Mouse (Mus musculus) gastrocnemius, postnatal 25 days (tissue): ENCODE measurements around the gene Swap70. TPM values are rescaled to one million over a fixed set of nuclear protein-coding genes. Genes with fewer than 3 reads are reported as not detected.
"Not testable (repeated sequence)": the region's sequence is repeated elsewhere in the genome, so short reads cannot be mapped to it uniquely, and the experiment has no call there.

Experiments used
- DNase-seq: peaks from one replicate; pipeline ENCODE4 v3.0.0; 2022
- long read RNA-seq, 2 experiments: library from polyadenylated mRNA; stranded (forward); transcript quantifications; one replicate each; pipeline ENCODE4 v2.0.0; 2021
- total RNA-seq, 2 experiments: library from RNA; stranded (reverse); gene quantifications; 1 replicate in 1 of 2; 2 replicates in 1 of 2; pipeline ENCODE4 v1.2.3; 2021

Gene Swap70
- 1 to 10 TPM; 5.7 to 6.2 TPM for total RNA-seq
- long read RNA-seq, experiment 1, full-length matches to known transcripts: 2 of 3 reads
- long read RNA-seq, experiment 1, partial matches to known transcripts: 0 of 3 reads
- long read RNA-seq, experiment 1, other reads (novel, unspliced or antisense): 1 of 3 reads
- long read RNA-seq, experiment 2, full-length matches to known transcripts: 4 of 7 reads
- long read RNA-seq, experiment 2, partial matches to known transcripts: 1 of 7 reads
- long read RNA-seq, experiment 2, other reads (novel, unspliced or antisense): 2 of 7 reads

- peak; percentile 86 for DNase-seq
These were observed at the start of gene Swap70 for GRCm38 (mm10) chr7:110221586-110222481. Swap70 (plus strand) TSS chr7:110221711.

DNA sequence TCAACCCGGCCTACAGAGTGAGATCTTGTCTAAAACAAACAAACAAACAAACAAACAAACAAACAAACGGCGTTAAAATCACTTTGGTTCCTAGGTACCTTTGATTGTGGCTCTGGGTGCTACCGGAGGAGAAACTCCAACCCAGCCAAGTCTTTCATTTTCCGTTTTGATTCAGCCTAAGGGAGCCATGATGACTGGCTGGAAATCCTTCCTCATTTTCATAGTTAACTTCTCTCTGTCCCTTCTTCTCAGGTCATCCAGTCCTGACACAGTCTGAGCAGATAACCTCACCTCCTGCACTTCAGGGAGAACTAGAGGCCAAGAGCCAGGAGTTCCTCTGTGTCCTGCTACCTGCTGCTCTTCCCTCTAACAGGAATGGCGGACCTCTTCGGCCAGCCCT, 42.3 kb upstream of the Swap70 start:
- no peak for DNase-seq

DNA sequence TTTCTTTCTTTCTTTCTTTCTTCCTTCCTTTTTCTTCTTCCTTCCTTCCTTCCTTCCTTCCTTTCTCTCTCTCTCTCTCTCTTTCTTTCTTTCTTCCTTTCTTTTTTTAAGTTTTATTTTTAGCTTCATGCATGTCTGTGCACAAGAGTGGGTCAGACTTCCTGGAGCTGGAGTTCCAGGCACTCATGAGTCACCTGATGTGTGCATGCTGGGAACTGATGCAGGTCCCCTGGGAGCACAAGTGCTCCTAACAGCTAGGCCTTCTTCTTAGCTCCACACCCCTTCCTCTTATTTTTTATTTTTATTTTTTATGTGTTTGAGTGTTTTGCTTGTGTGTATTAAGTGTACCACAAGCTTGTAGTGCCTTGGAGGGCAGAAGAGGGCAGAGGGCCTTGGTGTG, 40.9 kb upstream of the Swap70 start:
- DNase-seq: no peak

GRCm38 (mm10) chr7:110181446-110181845, 40.1 kb upstream of the Swap70 start:
- no peak for DNase-seq

- DNase-seq: no peak
These were observed 36.9 kb upstream of the Swap70 start for GRCm38 (mm10) chr7:110184608-110185007.

- no peak for DNase-seq
These were observed 31.6 kb upstream of the Swap70 start for GRCm38 (mm10) chr7:110189951-110190350.

GRCm38 (mm10) chr7:110193186-110193585, 28.3 kb upstream of the Swap70 start:
- no peak for DNase-seq

DNA sequence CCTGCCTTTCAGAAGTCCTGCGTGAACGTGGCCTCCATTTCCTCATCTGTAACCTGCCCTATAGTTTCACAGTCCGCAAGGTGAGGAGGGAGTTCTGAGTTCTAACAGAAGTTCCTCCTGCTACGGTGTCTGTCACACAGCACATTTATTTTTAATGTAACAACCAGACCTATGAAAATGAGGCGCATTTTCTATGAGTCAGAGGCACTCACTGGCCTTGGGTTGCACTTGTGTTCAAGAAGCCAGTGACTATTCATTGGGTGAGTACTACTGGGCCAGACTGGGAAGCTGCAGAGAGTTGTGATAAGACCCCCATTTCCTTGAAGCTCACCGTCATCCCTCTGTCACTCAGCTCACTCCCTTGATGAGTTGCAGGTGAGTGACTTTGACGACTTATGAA, 24.3 kb upstream of the Swap70 start:
- no peak for DNase-seq

DNA sequence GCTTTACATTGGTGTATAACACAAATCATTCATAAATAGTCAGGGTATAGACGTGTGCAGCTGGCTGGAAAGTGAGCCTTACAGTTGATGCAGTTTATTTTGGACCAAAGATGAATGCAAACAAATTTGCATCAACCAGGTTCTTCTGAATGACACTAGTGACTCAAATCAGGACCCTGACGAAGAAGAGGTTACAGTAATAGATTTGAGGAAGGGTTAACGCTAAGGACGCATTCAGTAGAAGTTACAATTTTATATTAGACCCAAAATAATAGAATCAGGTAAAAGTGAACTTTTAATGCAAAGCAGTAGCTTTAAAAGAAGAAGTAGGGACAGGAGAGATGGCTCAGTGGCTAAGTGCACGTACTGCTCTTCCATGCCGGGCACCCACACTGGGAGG, 19.6 kb upstream of the Swap70 start:
- DNase-seq: no peak

GRCm38 (mm10) chr7:110204208-110204607, 17.3 kb upstream of the Swap70 start:
- DNase-seq: no peak

DNA sequence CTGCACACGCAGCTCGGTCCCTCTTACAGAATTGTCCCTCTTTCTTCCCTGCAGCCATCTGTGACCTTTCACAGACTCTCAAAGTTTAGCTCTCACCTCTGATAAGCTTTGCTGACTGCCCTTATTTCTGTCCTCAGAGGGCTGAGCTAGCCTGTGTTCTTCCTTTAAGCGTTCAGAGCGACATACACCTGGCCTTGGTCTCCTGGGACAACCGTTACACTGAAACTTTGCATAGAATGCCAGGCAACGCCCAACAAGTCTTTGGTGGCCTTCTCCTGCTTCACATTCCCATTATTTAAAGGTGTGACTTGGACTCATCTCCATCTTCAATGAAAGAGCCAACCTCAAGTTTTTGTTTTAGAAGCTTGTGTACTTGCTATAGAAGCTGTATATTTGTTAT, 13.2 kb upstream of the Swap70 start:
- no peak for DNase-seq

DNA sequence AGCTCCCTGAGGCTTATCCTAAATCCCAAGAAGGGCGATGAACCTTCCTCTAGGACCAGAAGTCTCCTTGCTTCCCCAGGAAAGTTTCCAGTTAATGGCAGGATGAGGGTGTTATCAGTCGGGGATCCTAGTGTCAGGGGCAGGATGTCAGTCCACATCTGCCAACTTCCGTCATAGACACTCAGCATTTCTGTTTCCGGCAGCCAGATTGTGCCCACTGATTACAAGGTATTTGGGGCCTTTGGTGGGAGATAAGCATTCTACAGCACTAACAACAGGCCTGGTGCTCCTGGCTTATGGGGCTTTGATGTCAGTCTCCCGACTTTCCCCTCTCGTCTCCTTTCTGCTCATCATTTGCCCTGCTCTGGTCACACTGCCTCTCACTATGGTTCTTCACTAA, 12.1 kb upstream of the Swap70 start:
- no peak for DNase-seq

GRCm38 (mm10) chr7:110211025-110211424, 10.5 kb upstream of the Swap70 start:
- DNase-seq: no peak

DNA sequence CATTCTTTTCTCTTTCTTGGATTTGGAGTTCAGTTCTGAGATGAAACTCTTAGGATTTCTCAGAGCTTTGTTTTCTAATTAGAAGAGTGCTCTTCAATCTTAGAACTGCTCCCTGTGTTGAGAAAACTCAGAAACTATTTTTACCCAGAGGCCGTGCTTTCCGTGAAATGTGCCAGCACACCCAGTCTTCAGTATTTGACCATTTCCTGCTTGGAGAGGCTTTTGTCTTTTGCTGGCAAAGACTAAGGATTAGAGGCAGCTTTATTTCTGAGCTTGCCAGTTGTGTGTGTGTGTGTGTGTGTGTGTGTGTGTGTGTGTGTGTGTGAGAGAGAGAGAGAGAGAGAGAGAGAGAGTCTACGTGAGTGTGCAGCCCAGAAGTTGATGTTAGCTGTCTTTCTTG, 6.6 kb upstream of the Swap70 start:
- DNase-seq: no peak

DNA sequence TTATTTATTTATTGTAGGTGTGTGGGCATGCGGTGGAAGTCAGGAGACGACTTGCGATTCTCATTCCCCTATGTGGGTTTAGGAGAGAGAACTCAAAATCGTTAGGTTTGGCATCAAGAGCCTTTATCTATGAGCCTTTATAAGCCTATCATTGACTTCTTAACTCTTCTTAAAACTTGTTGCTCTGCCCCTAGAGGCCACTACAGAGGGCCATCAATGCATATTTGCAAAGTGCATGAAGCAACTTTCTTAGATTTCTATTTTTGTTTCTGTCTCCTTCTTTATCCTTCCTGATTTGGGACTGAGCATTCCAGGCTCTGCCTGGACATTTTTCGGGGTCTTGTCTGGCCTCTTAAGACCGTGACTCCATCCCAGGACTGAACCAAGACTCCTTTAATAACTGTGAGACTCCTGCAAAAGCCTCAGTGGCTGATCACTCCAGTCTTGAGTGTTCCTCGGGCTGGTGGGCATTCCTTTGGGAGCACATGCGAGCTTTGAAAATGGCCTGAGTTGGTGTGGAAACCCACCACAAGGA, 393 bp upstream of the Swap70 start:
- no peak for DNase-seq

DNA sequence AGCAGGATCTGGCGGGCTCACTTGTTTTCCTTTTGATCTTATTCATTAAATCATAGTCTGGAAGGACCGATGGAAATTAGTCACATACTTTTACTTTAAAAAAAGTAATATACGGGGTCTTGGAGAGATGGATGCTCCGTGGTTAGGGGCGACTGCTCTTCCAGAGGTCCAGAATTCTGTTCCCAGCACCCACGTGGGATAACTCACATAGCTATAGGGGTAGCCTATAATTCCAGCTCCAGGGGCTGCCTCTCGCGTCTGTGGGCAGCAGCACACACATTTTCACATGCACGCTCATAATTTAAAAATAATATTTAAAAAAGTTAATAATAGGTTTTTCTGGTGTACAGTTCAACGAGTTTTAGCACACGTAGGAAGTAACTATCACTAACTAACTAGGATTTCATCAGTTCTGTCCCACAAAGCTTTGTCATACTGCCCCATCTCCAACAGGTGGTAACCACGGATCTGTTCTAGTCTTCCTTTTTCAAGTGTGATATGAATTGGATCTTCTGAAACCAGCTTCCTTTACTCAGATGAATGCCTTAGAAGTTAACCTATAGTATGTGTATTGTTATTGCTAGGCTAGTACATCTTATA, 1.2 kb downstream of the Swap70 start:
- no peak for DNase-seq

GRCm38 (mm10) chr7:110223727-110224510, 2.4 kb downstream of the Swap70 start:
- DNase-seq: peak; percentile 37

DNA sequence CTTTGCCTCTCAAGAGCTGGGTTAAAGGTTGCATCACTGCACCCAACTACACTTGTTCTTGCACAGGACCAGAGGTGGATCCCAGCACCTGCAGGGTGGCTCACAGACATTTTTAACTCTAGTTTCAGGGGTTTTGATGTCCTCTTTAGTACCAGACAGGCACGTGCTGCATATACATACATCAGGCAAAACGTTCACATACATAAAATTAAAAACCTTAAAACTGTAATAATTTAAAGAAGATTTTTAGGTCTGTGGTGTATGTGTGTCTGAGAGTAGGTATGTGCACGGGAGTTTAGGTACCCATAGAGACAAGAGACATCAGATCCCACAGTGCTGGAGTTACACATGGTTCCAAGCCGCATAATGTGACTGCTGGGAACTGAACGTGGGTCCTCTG, 5.0 kb downstream of the Swap70 start:
- DNase-seq: no peak

DNA sequence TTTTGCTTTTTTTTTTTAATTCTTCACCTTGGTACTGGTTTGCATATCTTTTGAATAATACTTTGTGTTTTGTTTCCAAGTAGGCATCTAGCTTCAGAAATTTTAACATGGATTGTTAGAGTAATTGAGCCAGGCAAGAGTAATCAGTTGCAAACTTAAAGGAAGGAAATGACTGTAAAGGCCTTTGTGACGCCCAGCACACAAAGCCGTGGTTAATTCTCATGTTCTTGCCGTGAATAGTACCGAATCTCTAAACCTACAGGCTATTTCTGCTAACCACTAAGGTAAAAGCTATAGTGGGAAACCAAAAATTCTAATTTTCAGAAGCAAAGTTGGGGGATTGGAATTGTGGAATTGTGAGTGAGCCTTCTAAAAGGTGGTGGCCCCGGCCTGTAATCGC, 8.5 kb downstream of the Swap70 start:
- DNase-seq: no peak

DNA sequence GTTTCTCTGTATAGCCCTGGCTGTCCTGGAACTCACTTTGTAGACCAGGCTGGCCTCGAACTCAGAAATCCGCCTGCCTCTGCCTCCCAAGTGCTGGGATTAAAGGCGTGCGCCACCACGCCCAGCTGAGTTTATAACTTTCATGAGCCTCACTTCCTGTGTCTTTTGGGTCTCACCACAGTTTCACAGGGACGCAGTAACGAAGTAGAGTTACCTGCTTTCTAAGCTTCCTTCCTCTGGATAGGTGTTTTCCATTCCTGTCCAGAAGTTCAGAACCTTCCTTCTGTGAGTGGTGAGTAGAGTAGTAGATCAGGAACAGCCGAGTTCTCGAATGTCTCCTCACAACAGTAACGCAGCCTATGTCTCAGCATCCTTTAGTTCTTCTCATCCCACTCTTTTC, 9.6 kb downstream of the Swap70 start:
- DNase-seq: not testable (repeated sequence)

DNA sequence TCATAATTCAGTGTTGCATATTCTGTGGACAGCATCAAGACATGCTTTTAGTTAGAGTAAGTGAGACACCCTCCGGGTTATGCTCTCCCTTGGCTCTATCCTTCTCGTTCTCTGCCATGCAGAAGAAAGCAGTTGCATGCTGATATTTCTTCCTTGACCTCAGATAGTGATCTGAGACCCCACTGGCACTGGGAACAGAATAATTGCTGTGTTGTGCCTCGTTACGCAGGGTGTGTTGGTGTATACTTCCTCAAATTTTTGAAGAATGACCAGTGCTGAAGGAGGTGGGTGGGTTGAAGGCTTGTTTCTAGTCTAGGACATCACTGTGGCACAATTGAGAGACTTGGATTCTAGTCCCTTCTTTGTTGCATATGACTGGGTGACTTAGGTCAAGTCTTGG, 14.6 kb downstream of the Swap70 start:
- DNase-seq: no peak

DNA sequence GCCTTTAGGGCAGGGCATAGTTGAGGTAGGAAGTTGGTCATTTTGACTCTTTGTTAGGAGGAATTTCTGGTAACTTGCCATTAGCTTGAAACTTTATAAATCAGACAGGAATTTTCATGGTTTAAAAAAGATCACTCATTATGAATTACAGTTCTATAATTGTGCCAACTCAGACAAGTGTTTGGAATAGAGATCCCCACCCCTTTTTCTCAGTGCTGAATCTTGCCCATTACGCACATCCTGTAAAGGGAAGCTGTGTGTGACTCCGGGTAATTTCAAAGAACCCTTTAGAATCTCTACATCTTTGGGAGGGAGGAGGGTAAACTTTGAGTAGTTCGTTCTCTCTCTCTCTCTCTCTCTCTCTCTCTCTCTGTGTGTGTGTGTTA, 15.9 kb downstream of the Swap70 start:
- DNase-seq: no peak
